Mouse (Mus musculus) embryonic fibroblast, embryonic 13.5 days (primary cell): ENCODE measurements around the gene Babam2. TPM values are rescaled to one million over a fixed set of nuclear protein-coding genes. Genes with fewer than 3 reads are reported as not detected.
A peak's percentile ranks its signal among the peaks of the same experiment; 100 is the strongest.

Experiments used
- H3K27ac ChIP-seq: 2 replicates; pipeline ENCODE4 v1.5.1; 2012; ENCODE audit warnings: low read length, control low read depth, inconsistent platforms; ENCODE audit not compliant: insufficient read depth
- H3K4me1 ChIP-seq: 2 replicates; pipeline ENCODE4 v1.6.1; 2011; ENCODE audit warnings: low read length; ENCODE audit not compliant: control insufficient read depth, insufficient read depth
- H3K4me3 ChIP-seq: 2 replicates; pipeline ENCODE4 v1.5.1; 2011; ENCODE audit warnings: mild to moderate bottlenecking, control low read depth, low read length; ENCODE audit not compliant: insufficient read depth
- CTCF ChIP-seq: IDR thresholded peaks from 2 replicates; pipeline ENCODE4 v1.5.1; 2011; ENCODE audit warnings: mild to moderate bottlenecking, control low read depth, low read length, moderate library complexity, borderline replicate concordance; ENCODE audit not compliant: insufficient read depth
- POLR2A ChIP-seq: IDR thresholded peaks from 2 replicates; pipeline ENCODE4 v1.6.1; 2011; ENCODE audit warnings: low read depth, mild to moderate bottlenecking, control low read depth, low read length, moderate library complexity
- polyA plus RNA-seq: library from polyadenylated mRNA; stranded (reverse); fragments of >200 nt; gene quantifications from 2 replicates; pipeline ENCODE4 v1.2.4, GENCODE M21; 2011; ENCODE audit warnings: low read depth; ENCODE audit not compliant: missing spikeins, insufficient read length

The Babam2 gene
- polyA plus RNA-seq, 1 experiment, result 68.7 TPM

DNA sequence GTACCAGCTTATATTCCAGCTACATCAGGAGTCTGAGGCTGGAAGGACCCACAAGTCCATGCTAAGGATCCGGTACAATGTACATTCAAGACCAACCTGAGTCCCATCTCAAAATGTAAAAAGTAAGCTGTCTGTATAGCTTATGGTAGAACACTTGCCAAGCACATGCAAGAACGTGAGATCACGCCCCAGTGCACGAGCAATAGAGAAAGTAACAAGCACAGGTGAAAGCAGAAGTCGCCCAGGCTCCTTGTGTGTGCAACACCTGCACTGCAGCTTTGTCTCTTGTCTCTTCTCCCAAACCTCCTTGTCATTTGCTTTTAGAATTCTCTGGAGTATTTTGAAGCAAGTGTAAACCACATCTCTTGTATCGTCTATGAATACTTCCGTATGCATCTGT is 317.3 kb downstream of the Babam2 start:
- TF ChIP-seq POLR2A, result no peak
- no peak for TF ChIP-seq CTCF
- Histone ChIP-seq H3K27ac (no peak overlapping the region), H3K4me1 (peaks cover 6% of the 10 kb centered on the region), H3K4me3 (no peak overlapping the region)

DNA sequence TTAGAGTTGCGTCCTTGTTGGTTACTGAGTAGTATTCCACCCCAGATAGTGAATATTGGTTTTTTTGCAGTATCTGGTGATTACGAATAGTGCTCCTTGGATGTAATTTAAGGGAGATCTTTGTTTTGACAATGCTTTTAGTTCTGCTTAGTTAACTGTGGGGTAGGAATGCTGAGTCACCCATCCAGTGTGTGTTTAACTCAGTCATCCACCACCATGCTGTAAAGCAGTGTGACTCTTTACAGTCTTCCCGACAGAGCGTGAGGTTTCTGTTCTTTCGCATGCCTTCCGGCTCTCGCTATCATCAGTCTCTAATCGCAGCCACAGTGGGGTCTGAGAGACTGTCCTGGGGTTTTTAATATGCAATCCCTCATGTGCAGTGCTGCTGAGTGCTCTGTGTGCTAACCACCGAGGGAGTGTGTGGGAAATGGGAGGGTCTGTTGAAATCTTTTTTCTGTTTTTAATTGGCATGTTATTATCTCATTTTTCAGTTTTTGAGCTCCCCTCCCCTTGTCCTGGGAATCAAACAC is 318.5 kb downstream of the Babam2 start:
- Histone ChIP-seq H3K4me1 (peaks cover 6% of the 10 kb centered on the region), H3K4me3 (no peak overlapping the region), H3K27ac (peak overlapping the region; percentile 23; the same call in 1 of the 2 replicates)
- TF ChIP-seq CTCF (no peak), POLR2A (no peak)

DNA sequence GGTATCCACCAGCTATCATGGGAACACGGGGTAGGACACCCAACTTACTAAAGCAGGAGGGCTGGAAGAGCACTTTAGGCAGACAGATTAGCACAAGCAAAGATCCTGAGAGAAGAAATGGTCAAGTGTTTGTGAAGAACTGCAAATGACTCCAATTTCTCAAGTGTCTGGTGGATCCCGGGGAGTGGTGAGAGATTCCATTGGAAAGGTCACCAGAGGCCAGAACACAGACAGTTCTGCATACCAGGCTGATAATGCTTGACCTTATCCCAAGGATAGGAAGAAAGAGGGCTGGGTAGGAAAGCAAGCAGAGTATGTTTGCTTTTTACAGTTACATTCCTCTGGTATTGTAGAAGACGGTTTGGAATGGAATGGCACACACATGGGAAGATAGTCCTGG is 320.2 kb downstream of the Babam2 start:
- peak overlapping the region; percentile 25; the same call in 1 of the 2 replicates for H3K27ac ChIP-seq
- TF ChIP-seq POLR2A (no peak), CTCF (no peak)
- no peak overlapping the region for H3K4me3 ChIP-seq
- H3K4me1 ChIP-seq, result peaks cover 6% of the 10 kb centered on the region

DNA sequence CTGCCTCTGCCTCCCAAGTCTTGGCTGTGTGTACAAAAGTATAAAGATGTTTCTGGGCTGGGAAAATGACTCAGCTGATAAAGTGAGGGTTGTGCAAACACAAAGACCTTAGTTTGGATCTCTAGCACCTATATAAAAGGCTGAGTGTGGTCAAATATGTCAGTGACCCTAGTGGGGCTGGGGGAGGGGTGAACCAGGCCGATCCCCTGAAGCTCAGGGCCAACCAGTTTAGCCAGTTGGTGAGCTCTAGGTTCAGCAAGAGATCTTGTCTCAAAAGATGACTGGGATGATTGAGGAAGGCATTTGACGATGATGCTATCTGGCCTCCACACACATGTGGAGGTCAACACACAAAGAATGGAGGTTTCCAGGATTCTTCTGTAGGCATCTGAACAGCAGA is 320.8 kb downstream of the Babam2 start:
- H3K4me3 ChIP-seq, result no peak overlapping the region
- H3K27ac ChIP-seq, result no peak overlapping the region
- peaks cover 6% of the 10 kb centered on the region for H3K4me1 ChIP-seq
- TF ChIP-seq POLR2A (no peak), CTCF (no peak)

DNA sequence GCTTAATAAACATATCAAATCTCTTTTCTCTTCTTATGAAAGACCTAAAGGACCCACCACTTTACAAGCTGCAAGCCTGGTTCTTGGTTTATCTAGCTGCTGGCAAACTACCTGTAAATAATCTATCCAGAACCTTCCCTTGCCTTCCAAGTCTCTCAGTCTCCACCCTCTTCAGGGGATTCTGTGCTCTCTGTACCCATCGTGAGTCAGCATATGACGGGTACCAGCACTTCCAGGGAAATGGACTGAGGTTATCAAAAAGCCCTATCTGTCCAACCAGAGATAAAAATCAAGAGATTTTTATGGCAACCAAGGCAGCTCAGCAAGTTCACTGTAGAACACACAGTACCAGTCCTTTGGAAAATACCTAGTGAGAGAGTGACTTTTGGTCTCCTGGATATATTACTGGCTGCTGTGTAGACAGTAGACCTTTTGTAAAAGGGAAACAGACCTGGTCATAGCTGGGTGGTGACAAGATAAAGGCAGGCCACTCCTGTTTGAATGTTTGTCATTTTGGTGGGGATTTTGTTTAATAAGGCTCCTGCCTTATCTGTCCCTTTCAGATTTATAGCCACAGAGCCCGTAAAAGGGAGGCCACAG is 332.4 kb downstream of the Babam2 start:
- H3K4me3 ChIP-seq, result no peak overlapping the region
- peaks cover 12% of the 10 kb centered on the region for H3K4me1 ChIP-seq
- TF ChIP-seq POLR2A, result no peak
- no peak for TF ChIP-seq CTCF
- H3K27ac ChIP-seq, result no peak overlapping the region

DNA sequence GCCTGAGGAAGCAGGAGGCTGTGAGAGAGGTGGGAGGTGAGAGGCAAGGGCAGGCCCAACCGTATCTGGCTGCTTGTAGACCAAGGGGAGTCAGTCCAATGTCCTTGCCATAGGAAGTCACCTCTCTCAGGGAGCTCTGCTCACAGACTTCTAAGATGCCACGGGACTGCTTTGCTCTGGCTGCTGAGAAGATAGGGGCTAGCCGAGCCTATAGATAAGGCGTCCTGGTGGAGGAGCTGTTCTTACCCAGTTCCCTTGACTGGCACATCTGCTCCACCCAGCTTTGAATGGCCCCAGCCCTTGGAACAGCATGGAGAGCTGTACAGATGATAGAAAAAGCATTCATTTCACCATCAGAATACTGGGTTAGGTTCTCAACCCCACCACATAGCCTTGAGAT is 335.7 kb downstream of the Babam2 start:
- no peak for TF ChIP-seq POLR2A
- no peak for TF ChIP-seq CTCF
- H3K27ac ChIP-seq, result peak overlapping the region; percentile 45; the same call in 1 of the 2 replicates

DNA sequence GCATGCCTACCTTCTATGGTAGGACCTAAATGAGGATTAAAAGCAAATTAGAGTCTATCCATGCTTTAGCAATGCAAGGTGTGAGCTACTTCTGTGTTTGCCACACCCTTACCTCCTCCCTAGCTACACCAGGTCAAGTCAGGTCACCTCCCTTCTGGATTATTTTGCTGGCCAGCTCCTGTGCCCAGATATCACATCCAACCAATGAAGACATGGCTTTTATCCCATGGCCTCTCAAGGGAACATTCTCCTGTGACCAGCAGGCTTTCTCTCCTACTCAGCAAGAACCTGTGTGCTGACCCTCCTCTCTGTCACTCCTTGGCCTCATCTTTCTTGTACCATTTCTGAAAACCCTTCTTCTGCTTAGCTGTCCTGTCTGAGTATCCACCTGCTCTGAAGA is 336.1 kb downstream of the Babam2 start:
- peaks cover 22% of the 10 kb centered on the region for H3K4me1 ChIP-seq
- H3K27ac ChIP-seq, result no peak overlapping the region
- H3K4me3 ChIP-seq, result no peak overlapping the region
- TF ChIP-seq POLR2A, result no peak
- no peak for TF ChIP-seq CTCF

More for the DNA sequence above, 335.7 kb downstream of the Babam2 start:
- Histone ChIP-seq H3K4me3 (no peak overlapping the region), H3K4me1 (peaks cover 22% of the 10 kb centered on the region)

DNA sequence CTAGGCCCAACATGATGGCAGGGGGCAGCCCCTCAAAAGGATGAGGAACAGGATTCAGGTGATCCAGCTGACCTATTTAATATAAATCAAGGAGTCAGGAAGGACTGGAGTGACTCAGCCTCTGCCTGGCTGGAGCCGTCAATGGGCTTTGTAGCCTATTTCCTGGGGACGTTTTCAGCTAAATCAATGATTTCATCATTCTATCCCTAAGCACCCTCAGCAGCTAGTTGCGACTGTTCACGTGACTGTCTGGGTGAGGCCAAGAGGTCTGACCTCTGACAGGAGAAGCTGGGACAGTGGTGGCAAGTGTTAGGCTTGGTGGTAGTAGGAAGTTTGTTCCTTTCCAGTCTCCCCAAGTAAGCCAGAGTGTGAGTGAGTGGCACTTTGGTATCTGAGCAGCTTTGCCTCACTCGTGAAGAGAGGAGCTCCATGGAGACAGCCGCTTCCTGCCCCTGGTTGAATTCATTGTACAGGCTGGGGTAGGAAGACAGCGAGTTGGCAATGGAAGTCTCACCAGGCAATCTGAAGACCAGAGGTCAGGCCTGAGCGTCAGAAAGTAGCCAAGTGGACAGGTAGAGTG is 337.1 kb downstream of the Babam2 start:
- H3K4me3 ChIP-seq, result no peak overlapping the region
- no peak for TF ChIP-seq POLR2A
- peak overlapping the region; percentile 81 for H3K27ac ChIP-seq
- H3K4me1 ChIP-seq, result peaks cover 22% of the 10 kb centered on the region

DNA sequence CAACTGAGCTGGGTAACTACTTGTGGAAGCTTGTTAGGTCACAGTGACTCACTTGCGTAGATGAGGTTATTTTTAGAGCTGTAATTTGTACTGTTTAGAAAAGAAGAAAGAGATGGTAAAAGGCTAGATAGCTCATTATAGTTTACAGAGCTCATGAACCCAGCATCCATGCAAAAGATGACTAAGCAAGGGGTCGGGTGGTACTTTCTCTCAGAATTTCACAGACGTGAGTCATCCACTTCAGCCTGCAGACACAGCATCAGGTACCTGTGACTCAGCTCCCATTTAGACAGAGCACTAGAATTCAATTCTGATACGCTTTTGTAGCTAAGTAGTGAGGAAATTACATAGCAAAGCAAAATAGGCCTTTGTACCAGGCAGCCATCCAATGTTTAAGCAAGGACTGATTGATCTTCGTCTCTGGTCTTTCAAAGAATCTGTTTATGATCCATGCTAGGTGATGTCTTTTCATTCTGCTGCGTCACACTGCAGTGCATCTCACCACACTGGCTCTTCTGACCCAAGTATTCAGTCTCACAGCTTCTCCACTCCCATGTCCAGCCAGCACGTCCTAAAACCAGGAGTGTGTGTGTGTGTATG is 338.3 kb downstream of the Babam2 start:
- TF ChIP-seq POLR2A (no peak), CTCF (no peak)
- Histone ChIP-seq H3K27ac (peak overlapping the region; percentile 96), H3K4me1 (peaks cover 22% of the 10 kb centered on the region)

DNA sequence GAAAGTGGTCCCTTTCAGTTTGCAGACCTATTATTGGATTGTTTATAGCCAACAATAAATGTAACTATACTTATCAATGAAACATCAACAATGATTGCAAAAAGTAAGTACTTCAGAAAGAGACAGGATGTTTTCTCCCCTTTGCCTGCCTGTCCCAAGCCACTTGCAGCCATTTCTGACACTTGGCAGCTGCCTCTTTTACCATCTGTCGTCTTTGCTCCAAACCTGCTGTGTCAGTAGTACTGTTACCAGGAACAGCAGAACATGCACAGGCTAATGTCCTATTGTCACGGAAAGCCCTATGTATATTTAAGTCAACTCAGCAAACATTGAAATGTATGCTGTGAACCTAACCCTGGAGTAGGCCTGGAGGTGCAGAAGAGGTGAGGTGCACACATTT is 339.4 kb downstream of the Babam2 start:
- TF ChIP-seq CTCF (no peak), POLR2A (no peak)
- Histone ChIP-seq H3K27ac (peak overlapping the region; percentile 96; the same call in 1 of the 2 replicates), H3K4me1 (peaks cover 22% of the 10 kb centered on the region), H3K4me3 (no peak overlapping the region)

More for the DNA sequence above, 338.3 kb downstream of the Babam2 start:
- no peak overlapping the region for H3K4me3 ChIP-seq
